Mouse (Mus musculus) heart, adult 10 weeks (tissue): ENCODE measurements around the gene Ddx54. TPM values are rescaled to one million over a fixed set of nuclear protein-coding genes. Genes with fewer than 3 reads are reported as not detected.

Source experiments
- polyA plus RNA-seq: library from polyadenylated mRNA; stranded (reverse); fragments of 350-450 nt; fragmentation: Illumina TruSeq; extraction: RNeasy Lipid Tissue Mini Kit (QIAGEN cat#74804); gene quantifications from one replicate; pipeline ENCODE4 v1.2.3, GENCODE M21; 2014; ENCODE audit warnings: low read depth, low replicate concordance

The Ddx54 gene
- 15.9 TPM for polyA plus RNA-seq

GRCm38 (mm10) chr5:120612442-120612821 lies at the start of gene Ddx54, which contains the start of gene Rita1:
Gene Ddx54 (plus strand): TSS chr5:120612739.
Gene Rita1 (minus strand): TSS chr5:120612589.

GRCm38 (mm10) chr5:120588569-120589094 lies 23.9 kb upstream of the Ddx54 start, which contains the start of the genes Tpcn1 and Iqcd:
Gene Tpcn1 (minus strand): TSS chr5:120588673.
Gene Iqcd (plus strand): TSS chr5:120589016.

GRCm38 (mm10) chr5:120634131-120634530 lies 21.6 kb downstream of the Ddx54 start, which contains the start of gene Cfap73:
Gene Cfap73 (minus strand): TSS chr5:120634235.

GRCm38 (mm10) chr5:120648569-120649373 lies 36.2 kb downstream of the Ddx54 start, which contains the start of gene Rasal1:
Gene Rasal1 (plus strand): TSS chr5:120648812.

Other genes with a start within 250 kb of the Ddx54 start
- gene Lhx5, start 181.0 kb upstream of the Ddx54 start, polyA plus RNA-seq = not detected
- gene Sdsl, start 139.9 kb upstream of the Ddx54 start, polyA plus RNA-seq = 11.2 TPM
- 7.9 TPM for gene Sds, start 136.2 kb upstream of the Ddx54 start, polyA plus RNA-seq
- 28.1 TPM for gene Plbd2, start 109.1 kb upstream of the Ddx54 start, polyA plus RNA-seq
- gene Slc8b1, start 101.6 kb upstream of the Ddx54 start, polyA plus RNA-seq = 7.6 TPM
- gene Tpcn1, start 24.1 kb upstream of the Ddx54 start, polyA plus RNA-seq = 24.0 TPM
- gene Iqcd, start 23.7 kb upstream of the Ddx54 start, polyA plus RNA-seq = not detected
- gene Rita1, start 150 bp upstream of the Ddx54 start, polyA plus RNA-seq = 13.1 TPM
- gene Cfap73, start 21.5 kb downstream of the Ddx54 start, polyA plus RNA-seq = not detected
- gene Rasal1, start 36.1 kb downstream of the Ddx54 start, polyA plus RNA-seq = not detected
- gene Dtx1, start 99.2 kb downstream of the Ddx54 start, polyA plus RNA-seq = 0.73 TPM
- gene Oas2, start 137.1 kb downstream of the Ddx54 start, polyA plus RNA-seq = 8.4 TPM
- 0.37 TPM for gene Oas3, start 164.9 kb downstream of the Ddx54 start, polyA plus RNA-seq
- gene Oas1e, start 182.8 kb downstream of the Ddx54 start, polyA plus RNA-seq = not detected
- 0.71 TPM for gene Oas1c, start 199.8 kb downstream of the Ddx54 start, polyA plus RNA-seq
- not detected for gene Oas1f, start 234.6 kb downstream of the Ddx54 start, polyA plus RNA-seq
- gene Oas1h, start 248.7 kb downstream of the Ddx54 start, polyA plus RNA-seq = not detected